Mouse (Mus musculus) ES-E14 (cell line): Measurements from ENCODE around the gene Pnkd.

Experiments used
- MAFK ChIP-seq: IDR thresholded peaks from 2 replicates; pipeline ENCODE4 v1.6.1; 2014; ENCODE audit warnings: mild to moderate bottlenecking, low read depth, low read length, inconsistent platforms; ENCODE audit not compliant: insufficient read depth
- ZC3H11A ChIP-seq: IDR thresholded peaks from 2 replicates; pipeline ENCODE4 v1.6.1; 2012; ENCODE audit warnings: low read depth, mild to moderate bottlenecking, inconsistent platforms, low read length, borderline replicate concordance

DNA sequence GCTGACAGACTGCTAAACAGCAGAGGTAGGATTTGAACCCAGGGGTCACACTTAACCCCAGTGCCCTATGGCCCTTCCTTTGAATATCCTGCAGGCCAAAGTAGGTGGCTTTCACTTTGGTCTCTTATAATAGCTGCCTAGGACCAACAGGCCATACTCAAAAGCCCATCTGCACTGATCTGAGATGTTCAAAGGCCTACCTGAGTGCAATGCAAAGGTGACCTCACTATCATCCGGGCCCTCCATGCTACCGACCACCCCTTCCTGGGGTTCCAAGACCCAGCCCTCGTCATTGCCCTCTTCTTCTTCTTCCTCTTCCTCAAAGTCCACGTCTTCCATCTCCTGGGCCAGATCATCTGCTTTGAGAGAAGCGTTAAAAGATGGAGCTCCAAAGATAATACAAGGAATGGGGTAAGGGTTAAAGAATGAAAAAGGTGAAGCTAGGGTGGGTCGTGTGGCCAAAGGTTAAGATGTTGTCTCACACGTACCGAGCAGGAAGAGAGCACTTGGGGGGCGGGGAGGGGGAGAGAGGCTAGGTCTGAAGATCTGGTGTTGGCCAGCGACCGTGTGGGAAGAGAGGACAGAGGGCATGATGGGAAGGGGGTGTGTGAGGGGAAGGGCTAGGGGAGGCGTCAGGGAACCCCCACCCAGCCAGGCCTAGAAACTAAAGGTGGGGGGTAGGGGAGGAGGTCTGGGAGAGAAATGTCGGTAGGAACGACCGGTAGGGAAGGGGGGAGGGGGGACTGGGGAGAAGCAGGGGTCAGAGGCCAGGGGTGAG lies 855 bp upstream of the Pnkd start:
- TF ChIP-seq MAFK (no peak), ZC3H11A (no peak)
